Mouse (Mus musculus) testis, adult 2 months (tissue): Measurements from ENCODE around the gene Dnttip2.

ENCODE experiments used
- CTCF ChIP-seq: fragments of 200-500 bp; IDR thresholded peaks from 2 replicates; pipeline ENCODE4 v1.5.1; 2012; ENCODE audit warnings: low read depth, mild to moderate bottlenecking, inconsistent platforms, low read length, moderate library complexity; ENCODE audit not compliant: control insufficient read depth, insufficient read depth, insufficient replicate concordance
- POLR2A ChIP-seq: fragments of 200-500 bp; IDR thresholded peaks from 2 replicates; pipeline ENCODE4 v1.6.1; 2012; ENCODE audit warnings: low read depth, mild to moderate bottlenecking, inconsistent platforms, low read length, moderate library complexity; ENCODE audit not compliant: control insufficient read depth

GRCm38 (mm10) chr3:122307894-122308671, 33.9 kb downstream of the Dnttip2 start:
- TF ChIP-seq CTCF (no peak), POLR2A (no peak)
